Mouse (Mus musculus) natural killer cell, adult 2 months (primary cell): ENCODE data around the gene Epn1.
A peak's percentile ranks its signal among the peaks of the same experiment; 100 is the strongest.

Experiments used
- DNase-seq, 2 experiments: peaks; one replicate each; pipeline ENCODE4 v3.0.0; 2022; ENCODE audit warnings: low spot score in 2 of 2

The Epn1 gene

DNA sequence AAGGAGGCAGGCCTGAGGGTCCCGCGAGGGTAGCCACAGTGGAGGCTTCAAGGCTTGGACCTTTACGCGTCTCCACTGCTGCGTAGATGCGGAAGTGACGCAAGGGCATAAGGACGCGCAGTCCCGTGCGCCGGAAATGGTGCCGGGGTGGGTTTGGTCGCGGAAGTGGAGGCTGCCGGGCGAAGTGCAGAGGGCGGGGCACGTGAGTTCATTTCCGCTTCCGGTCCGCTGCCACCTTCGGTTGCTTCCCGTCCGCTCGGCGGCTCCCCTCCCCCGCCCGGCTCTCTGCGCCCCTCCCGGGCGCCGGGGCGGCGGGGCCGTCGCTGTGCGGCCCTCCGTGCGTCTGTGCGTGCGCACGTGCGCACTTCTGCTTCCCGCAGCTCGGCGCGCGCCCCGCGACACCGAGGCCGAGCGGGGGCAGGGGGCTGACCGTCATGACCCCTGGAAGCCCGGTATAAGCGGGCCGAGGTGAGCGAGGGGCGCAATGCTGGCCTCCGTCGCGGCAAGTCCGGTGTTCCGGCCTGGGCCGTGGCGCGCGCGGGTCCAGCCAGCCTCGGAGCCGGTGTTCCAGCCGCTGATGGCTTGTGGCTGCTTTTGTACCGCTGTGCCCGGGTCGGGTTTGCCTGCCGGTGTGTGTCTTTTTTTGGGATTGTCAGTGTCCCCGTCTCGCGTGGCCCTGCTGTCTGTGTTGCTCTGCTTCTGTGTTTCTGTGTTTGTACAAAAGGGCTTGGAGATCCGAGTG lies at the start of gene Epn1:
Epn1 (plus strand) TSS at position 226 of the 742 bp plus-strand sequence.
- peak; percentile 95 to 97 for DNase-seq

DNA sequence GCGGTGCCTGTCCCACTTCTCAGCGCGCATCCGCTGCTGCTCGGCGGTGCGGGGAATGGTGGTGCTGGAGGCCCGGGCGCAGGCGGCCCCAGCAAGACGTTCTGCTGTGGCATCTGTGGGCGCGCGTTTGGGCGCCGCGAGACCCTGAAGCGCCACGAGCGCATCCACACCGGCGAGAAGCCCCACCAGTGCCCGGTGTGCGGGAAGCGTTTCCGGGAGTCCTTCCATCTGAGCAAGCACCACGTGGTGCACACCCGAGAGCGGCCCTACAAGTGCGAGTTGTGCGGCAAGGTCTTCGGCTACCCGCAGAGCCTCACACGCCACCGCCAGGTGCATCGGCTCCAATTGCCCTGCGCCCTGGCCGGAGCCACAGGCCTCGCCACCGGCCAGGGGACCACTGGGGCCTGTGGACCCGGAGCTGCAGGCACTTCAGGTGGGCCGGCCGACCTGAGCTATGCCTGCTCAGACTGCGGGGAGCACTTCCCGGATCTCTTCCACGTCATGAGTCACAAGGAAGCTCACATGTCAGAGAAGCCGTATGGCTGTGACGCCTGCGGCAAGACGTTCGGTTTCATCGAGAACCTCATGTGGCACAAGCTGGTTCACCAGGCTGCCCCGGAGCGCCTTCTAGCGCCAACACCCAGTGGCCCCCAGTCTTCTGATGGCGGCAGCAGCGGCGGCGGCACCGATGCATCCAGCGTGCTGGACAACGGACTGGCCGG lies 49.3 kb upstream of the Epn1 start:
- DNase-seq, result no peak

- DNase-seq, result no peak
Observed at GRCm38 (mm10) chr7:5031496-5031895, 48.5 kb upstream of the Epn1 start.

DNA sequence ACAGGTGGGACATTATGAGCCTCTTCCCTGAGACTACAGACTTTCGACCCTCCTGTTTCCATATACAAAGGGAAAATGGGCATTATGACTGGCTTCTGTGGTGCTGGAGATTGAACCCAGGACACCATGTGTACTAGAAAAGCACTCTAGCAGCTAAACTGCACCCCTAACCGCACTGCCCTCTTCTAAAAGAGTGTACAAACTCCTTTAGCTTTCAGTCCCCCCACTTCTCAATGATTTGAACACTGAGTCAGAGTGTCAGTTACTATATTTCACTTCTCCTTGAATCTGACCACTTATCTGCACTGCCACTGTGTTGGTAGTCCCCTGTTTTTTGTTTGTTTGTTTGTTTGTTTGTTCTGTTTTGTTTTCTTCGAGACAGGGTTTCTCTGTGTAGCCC lies 46.2 kb upstream of the Epn1 start, which contains the start of gene 4632433K11Rik:
4632433K11Rik (plus strand) TSS at position 301 of the 400 bp plus-strand sequence.
- DNase-seq, result no peak

DNA sequence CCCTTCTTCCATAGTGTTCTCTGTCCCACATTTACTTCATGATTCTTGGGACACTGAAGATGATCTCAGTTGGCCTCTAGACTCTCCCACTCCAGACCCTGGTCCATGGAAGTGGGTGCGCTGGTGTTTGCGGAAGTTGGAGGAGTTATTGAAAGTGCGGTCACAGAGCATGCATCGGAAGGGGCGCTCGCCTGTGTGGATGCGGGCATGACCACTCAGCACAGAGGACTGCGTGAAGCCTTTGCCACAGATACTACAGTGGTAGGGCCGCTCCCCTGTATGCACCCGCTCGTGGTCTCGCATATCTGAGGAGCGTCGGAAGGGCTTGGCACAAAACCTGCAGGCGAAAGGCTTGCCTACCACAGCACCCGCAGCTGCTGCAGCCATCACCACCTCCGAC lies 44.4 kb upstream of the Epn1 start:
- DNase-seq, result no peak

- DNase-seq, result no peak
Observed at GRCm38 (mm10) chr7:5036136-5036535, 43.9 kb upstream of the Epn1 start.

DNA sequence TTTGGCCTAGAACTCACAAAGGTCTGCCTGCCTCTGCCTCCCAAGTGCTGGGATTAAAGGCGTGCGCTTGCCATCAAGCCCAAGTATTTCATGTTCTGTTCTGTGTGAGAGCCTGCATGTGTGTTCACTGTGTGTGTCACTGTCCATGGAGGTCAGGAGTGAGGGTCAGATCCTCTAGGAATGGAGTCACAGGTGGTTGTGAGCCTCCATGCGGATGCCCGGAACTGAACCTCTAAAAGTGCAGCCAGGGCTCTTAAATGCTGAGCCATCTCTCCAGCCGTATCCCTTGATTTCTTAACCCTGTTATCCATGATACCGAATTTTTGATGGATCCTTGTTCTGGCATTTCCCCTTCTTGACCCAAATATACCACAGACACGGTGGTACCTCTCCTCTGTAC lies 43.0 kb upstream of the Epn1 start:
- DNase-seq, result no peak

- DNase-seq, result no peak
Observed at GRCm38 (mm10) chr7:5037467-5037866, 42.6 kb upstream of the Epn1 start.

DNA sequence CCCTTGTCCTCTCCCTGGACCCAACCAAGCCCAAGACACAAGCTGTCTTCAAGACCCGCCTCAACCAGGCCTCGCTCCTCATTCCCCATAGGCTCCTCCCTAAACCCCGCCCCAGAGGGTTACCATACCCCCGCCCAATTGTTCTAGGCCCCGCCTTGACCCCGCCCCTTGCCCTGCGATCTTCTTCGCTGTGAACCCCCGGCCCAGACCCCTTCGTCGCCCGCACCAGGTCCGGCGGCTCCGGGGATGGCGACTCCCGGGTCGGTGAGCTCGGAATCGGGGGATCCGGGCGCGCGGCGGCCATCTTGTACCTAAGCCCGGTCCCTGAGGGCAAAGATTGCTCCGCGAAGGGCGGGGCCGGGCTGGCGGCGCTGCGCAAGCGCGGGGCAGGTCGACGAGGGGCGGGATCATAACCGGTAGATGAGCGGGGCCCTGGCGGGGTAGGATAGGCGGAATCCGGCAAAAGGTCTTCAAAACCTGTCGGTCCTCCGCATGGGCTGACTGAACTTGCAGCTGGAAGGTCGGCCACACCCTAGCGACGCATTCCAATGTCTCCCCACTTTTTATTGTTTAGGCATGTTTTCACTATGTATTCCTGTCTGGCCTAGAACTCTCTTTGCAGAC lies 41.8 kb upstream of the Epn1 start, which contains the start of gene Zfp784:
Zfp784 (minus strand) TSS at position 338 of the 624 bp plus-strand sequence.
- peak; percentile 91 to 94 for DNase-seq

DNA sequence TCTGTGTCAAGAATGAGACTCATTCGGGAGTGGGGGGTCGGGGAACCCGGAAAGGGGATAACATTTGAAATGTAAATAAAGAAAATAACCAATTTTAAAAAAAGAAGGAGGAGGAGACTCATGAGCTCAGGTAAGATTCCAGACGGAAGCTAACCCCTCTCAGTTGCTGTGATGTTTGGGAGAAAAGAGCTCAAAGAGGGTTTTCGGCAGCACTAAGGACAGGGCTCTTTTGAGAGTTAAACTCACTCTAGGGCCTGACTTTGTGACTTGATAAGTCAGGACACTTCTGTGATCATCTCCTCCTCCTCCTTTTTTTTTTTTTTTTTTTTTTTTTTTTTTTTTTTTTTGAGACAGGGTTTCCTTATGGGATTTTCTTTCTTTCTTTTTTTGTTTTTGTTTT lies 41.1 kb upstream of the Epn1 start:
- DNase-seq, result no peak

DNA sequence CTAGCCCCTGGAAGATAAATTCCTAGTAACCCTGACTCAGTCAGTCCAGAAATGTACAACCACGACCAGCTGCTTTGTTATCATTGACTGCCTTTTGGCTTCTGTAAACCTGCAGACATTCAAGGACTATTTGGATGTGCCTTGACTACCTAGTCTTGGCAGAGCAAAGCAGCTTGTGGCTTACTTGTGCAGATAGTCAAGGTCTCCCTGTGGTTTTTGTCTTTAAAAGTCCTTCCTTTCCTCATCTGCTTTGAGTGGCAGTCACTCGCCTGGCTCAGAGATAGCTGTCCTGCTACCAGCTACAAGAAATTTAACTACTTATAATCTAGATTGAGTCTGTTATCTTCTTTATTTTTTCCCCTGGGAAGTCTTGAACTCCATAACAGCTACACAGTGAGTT lies 35.1 kb upstream of the Epn1 start:
- DNase-seq, result no peak

GRCm38 (mm10) chr7:5046112-5046511 lies 33.9 kb upstream of the Epn1 start:
- no peak for DNase-seq

GRCm38 (mm10) chr7:5047313-5047712 lies 32.7 kb upstream of the Epn1 start:
- peak; percentile 31 to 49 for DNase-seq

- peak; percentile 44 to 66 for DNase-seq
Observed at GRCm38 (mm10) chr7:5051193-5052192, 28.5 kb upstream of the Epn1 start, which contains the start of gene Zfp580. Zfp580 (plus strand) TSS chr7:5051538.

DNA sequence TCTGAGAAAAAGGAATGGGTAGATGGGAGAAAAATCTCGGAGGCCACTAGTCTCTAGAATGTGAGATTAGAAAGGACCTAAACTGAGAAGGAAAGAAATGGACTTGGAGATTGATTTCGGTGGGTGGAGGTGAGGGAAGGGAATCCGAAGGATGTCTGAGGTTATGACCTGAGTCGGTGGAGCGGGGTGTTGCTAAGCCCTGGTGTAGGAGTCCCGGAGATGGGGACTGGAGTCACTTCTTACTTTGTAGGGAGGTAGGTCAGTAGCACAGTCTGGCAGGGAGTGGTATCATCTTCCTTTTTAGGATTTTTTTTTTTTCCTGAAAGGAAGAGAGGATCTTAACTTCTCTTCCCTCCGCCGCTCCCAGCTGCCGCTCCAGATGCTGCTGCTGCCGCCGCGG lies 27.6 kb upstream of the Epn1 start:
- no peak for DNase-seq

- DNase-seq, result no peak
Observed at GRCm38 (mm10) chr7:5052931-5053343, 27.1 kb upstream of the Epn1 start.

GRCm38 (mm10) chr7:5053456-5054179 lies 26.4 kb upstream of the Epn1 start:
- DNase-seq, result no peak

DNA sequence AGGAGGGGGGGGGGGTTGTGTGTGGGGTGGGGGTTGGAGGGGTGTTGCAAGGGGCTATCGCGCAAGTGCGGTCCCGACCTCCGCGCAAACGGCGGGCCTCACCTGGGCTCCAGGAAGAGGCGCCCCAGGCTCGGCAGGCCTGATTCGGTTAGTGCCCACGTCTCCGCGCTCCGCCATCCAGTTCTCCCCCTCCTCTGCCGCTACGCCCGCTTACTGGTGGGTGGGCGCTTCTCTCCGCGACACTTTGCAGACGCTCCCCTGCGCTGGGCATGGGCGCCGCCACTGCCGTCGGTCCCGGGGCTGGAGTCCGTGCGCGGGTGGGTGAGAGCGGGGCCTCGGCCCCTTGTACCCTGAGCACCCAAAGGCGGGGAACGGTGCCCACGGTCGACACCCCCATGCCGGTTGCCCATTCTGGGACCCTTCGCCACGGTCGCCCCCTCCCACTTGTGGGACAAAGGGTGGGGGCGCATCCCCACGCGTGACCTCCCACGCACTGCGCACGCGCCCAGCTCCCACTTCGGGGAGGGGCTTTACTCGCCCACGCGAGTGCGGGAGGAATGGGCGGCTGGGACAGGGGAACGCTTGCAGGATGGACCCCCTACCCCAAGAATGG lies 23.3 kb upstream of the Epn1 start:
- DNase-seq, result no peak

GRCm38 (mm10) chr7:5057381-5057780 lies 22.7 kb upstream of the Epn1 start:
- no peak for DNase-seq

- DNase-seq, result peak in 1 of 2 experiments; percentile 29
Observed at GRCm38 (mm10) chr7:5057804-5058203, 22.2 kb upstream of the Epn1 start.
